Mouse (Mus musculus): Measurements from ENCODE around the gene Nusap1. TPM values are rescaled to one million over a fixed set of nuclear protein-coding genes. Genes with fewer than 3 reads are reported as not detected.
"Not testable (repeated sequence)": the region's sequence is repeated elsewhere in the genome, so short reads cannot be mapped to it uniquely, and the experiment has no call there.

The Nusap1 gene
- polyA plus RNA-seq, 1 experiment from 2014 or later, result 104 TPM

DNA sequence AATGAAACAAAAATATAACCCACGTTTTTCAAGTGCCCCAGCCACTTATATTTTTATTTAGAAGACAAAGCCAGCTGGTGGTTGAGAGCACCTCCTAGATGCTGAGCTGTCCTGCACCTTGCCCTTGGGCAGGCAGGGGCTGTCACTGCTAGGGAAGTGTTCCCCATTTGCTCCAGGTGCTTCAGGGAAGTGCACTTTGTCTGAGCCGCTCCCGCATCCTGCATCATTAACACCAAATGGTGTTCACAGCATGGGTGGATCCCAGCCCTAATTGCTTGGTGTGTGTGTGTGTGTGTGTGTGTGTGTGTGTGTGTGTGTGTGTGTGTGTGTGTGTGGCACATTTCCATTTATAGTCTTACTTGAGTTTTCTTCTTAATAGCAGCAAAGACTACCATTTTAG is 16.5 kb upstream of the Nusap1 start:
- DNase-seq (ENCODE audit: low spot score); H3K27me3 ChIP-seq (ENCODE audit: low read depth, poor library complexity, severe bottlenecking); H3K4me3 ChIP-seq; H3K27ac ChIP-seq (replicated peaks); H3K4me1 ChIP-seq; H3K9me3 ChIP-seq (replicated peaks): not testable (repeated sequence)
- WGBS, result 86% methylated on average over 3 of the region's 3 CpGs
- peaks cover 95% of the 10 kb centered on the region for H3K36me3 ChIP-seq

DNA sequence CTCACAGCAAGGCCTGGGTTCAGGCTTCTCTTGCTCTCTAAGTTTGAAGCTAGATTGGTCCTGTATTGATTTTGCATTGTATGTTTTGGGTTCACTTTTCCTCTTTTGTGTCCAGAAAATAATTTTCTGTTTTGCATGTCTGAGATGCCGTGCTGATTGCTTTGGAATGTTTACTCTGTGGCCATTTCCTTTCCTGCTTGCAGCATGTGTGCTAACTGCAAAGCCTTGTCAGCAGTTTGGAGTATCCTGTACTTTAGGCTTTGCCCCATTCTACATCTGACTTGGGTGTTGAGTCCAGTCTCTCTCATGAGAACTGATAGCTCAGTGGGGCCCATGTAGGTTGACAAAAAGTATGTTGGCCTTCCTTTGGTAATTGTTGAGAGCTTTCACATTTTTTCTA is 15.6 kb upstream of the Nusap1 start:
- WGBS, result 83% methylated on average over 1 of the region's 1 CpGs
- no peak for DNase-seq (ENCODE audit: low spot score)
- Histone ChIP-seq H3K4me3 (no peak overlapping the region), H3K27ac (replicated peaks) (no peak overlapping the region), H3K9me3 (replicated peaks) (no peaks in the 10 kb centered on the region), H3K27me3 (ENCODE audit: low read depth, poor library complexity, severe bottlenecking) (no peaks in the 10 kb centered on the region), H3K4me1 (no peaks in the 10 kb centered on the region), H3K36me3 (peaks cover 95% of the 10 kb centered on the region)

DNA sequence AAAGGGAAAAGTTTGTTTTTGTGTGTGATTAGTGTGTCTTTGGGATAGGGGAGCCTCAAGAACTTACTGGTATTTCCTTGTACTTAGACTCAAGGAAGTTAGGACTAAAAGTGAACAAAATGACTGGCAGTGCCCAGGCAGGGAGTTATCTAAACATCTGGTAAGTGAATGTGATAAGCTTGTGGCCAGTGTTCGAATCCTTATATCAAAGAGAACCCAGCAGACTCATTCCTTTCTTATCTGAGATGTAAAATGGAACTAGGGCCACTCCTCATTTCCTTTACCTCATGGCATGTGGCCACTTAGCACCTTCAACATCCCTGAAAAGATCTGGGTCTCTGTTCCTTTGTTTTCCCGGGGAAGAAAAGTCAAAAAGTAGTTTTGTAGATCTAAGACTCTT is 14.2 kb upstream of the Nusap1 start:
- H3K27ac ChIP-seq (replicated peaks), result no peak overlapping the region
- no peak for DNase-seq (ENCODE audit: low spot score)
- peaks cover 96% of the 10 kb centered on the region for H3K36me3 ChIP-seq
- no peaks in the 10 kb centered on the region for H3K9me3 ChIP-seq (replicated peaks)
- no peaks in the 10 kb centered on the region for H3K27me3 ChIP-seq (ENCODE audit: low read depth, poor library complexity, severe bottlenecking)
- H3K4me1 ChIP-seq, result no peaks in the 10 kb centered on the region
- 79% methylated on average over 2 of the region's 2 CpGs for WGBS
- H3K4me3 ChIP-seq, result no peak overlapping the region

DNA sequence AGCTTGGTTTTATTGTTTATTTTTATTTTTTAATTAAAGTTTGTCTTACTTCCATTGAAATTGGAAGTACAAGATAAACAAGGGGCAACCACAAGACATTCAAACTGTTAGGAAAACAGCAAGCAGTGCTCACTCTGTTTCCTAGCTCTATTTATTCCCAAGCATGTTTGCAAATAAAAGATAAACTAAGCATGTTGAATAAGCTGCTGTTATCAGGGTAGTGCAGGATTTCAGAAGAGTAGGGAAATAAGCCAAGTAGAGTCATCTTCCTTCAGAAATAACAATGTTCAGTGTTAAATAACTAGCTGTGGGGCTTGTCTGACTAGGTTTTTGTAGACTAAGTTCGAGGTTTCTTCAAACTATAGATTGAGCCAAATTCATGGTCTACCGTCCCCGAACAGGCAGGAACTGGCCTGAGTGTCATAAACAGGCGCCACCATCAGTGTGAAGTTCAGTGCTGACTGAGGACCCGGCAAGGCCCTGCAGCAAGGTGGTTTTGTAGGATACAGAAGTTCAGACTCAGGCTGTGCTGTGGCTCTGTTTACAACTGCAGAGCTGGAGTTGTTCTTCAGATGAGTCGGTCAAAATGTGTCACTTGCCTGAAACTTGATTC is 12.6 kb upstream of the Nusap1 start:
- no peak overlapping the region for H3K4me3 ChIP-seq
- H3K27ac ChIP-seq (replicated peaks), result no peak overlapping the region
- H3K36me3 ChIP-seq, result peaks cover 95% of the 10 kb centered on the region
- WGBS, result 91% methylated on average over 6 of the region's 6 CpGs
- no peaks in the 10 kb centered on the region for H3K4me1 ChIP-seq
- no peaks in the 10 kb centered on the region for H3K27me3 ChIP-seq (ENCODE audit: low read depth, poor library complexity, severe bottlenecking)
- no peaks in the 10 kb centered on the region for H3K9me3 ChIP-seq (replicated peaks)
- no peak for DNase-seq (ENCODE audit: low spot score)

DNA sequence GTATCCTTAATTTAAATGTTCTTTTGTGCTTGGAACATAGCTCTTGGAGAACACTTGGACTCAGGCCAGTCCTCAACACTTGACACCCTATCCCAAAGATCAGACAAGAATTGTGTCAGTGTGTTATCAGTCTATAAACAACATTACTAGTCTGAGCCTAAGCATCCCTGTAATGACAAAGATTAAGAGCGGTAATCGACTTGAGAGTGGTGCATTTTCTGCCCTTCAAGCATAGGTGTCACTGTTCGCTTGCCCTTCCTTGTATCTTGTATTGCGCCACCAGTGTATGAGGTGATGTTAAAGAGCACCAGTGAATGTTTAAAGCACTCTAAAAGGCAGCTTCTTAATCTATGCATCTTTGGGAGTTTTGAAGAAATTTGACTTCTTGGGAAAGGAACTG is 11.1 kb upstream of the Nusap1 start:
- no peak overlapping the region for H3K4me3 ChIP-seq
- H3K27me3 ChIP-seq (ENCODE audit: low read depth, poor library complexity, severe bottlenecking), result no peaks in the 10 kb centered on the region
- H3K4me1 ChIP-seq, result no peaks in the 10 kb centered on the region
- 95% methylated on average over 4 of the region's 4 CpGs for WGBS
- H3K36me3 ChIP-seq, result peaks cover 97% of the 10 kb centered on the region
- no peak for DNase-seq (ENCODE audit: low spot score)
- H3K27ac ChIP-seq (replicated peaks), result no peak overlapping the region
- H3K9me3 ChIP-seq (replicated peaks), result no peaks in the 10 kb centered on the region

DNA sequence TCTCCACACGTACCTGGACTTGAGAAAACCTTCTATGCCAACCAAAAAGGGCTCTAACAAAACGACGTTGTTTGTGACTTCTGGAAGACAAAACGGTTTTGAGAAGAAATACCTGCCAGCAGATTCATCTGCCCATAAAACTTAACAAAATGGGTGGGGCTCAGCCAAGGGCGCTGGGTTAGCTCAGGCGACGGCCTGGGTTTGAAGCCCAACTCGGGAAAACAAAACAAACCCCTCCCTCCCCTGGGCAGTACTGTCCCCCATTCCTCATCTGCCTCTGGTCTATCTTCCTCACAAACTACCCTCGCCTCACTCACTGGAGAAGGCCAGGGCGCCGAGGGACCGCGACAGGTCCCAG is 278 bp upstream of the Nusap1 start:
- Histone ChIP-seq H3K4me3 (peak overlapping the region; percentile 87), H3K36me3 (peaks cover 30% of the 10 kb centered on the region), H3K4me1 (peaks cover 40% of the 10 kb centered on the region), H3K9me3 (replicated peaks) (no peaks in the 10 kb centered on the region), H3K27ac (replicated peaks) (peak overlapping the region; percentile 94), H3K27me3 (ENCODE audit: low read depth, poor library complexity, severe bottlenecking) (no peaks in the 10 kb centered on the region)
- WGBS, result under 1% methylated on average over 13 of the region's 13 CpGs
- DNase-seq (ENCODE audit: low spot score), result no peak

DNA sequence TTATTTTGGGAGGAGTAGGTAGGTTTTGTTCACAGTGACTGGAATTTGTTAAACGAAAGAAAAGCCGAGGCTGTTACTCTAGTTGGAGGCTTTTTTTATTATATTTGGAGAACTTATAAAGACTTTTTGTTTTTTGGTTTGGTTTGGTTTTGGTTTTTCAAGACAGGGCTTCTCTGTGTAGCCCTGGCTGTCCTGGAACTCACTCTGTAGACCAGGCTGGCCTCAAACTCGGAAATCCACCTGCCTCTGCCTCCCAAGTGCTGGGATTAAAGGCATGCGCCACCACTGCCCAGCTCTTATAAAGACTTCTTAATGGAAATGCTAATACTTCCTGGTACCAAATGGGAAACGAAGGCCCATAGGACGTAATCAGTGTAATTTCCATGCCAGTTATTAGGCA is 904 bp downstream of the Nusap1 start:
- peaks cover 40% of the 10 kb centered on the region for H3K4me1 ChIP-seq
- H3K27me3 ChIP-seq (ENCODE audit: low read depth, poor library complexity, severe bottlenecking), result not testable (repeated sequence)
- peak overlapping the region; percentile 94 for H3K27ac ChIP-seq (replicated peaks)

DNA sequence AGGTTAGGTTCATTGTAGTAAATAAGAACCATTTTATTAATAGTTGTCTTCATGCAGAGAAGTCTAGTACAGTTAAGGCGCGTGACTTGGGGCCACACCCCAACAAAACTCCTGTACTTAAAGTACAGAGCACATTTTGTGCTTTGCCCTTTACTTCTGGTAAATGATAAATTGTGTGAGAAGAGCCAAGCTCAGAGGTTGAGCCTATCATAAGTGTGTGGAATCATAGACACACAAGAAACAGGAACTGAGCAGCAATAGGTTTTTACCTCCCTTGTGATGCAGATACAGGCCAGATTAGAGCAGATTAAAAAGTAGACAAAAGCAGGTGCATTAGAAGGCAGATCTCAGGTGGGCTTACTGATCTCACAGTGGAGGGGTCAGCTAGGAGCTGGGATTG is 3.2 kb downstream of the Nusap1 start:
- Histone ChIP-seq H3K9me3 (replicated peaks) (no peaks in the 10 kb centered on the region), H3K36me3 (peaks cover 42% of the 10 kb centered on the region), H3K4me1 (peaks cover 40% of the 10 kb centered on the region), H3K27ac (replicated peaks) (no peak overlapping the region), H3K4me3 (peak overlapping the region; percentile 28; the same call in 1 of the 2 replicates), H3K27me3 (ENCODE audit: low read depth, poor library complexity, severe bottlenecking) (no peaks in the 10 kb centered on the region)
- no peak for DNase-seq (ENCODE audit: low spot score)
- WGBS, result 100% methylated on average over 2 of the region's 2 CpGs

More for the DNA sequence above, 904 bp downstream of the Nusap1 start:
- not testable (repeated sequence) for H3K9me3 ChIP-seq (replicated peaks); DNase-seq (ENCODE audit: low spot score)
- Histone ChIP-seq H3K36me3 (peaks cover 29% of the 10 kb centered on the region), H3K4me3 (peak overlapping the region; percentile 87)
- 18% methylated on average over 6 of the region's 6 CpGs for WGBS

DNA sequence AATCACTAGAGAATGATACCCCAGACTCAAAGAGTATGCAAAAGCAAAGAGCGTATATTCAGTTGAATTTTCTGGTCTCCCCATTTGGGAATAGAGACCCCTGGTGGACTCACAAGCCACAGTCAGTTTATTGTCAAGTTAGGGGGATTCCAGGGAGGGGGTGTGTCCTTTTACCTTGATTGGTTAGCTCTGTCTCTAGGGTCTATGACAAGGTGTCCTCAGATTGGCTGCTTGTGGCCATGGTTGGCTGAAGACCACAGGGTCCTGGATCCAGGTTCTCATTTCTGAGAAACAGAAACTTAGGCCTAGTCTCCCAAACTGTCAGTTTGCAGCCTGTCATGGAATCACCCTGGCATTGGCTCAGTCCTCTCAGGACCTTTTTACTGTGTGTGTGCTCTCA is 18.7 kb downstream of the Nusap1 start:
- Histone ChIP-seq H3K9me3 (replicated peaks) (no peaks in the 10 kb centered on the region), H3K4me3 (no peak overlapping the region), H3K36me3 (peaks cover 100% of the 10 kb centered on the region), H3K27me3 (ENCODE audit: low read depth, poor library complexity, severe bottlenecking) (no peaks in the 10 kb centered on the region), H3K27ac (replicated peaks) (no peak overlapping the region), H3K4me1 (no peaks in the 10 kb centered on the region)
- 85% methylated on average over 1 of the region's 1 CpGs for WGBS
- no peak for DNase-seq (ENCODE audit: low spot score)

DNA sequence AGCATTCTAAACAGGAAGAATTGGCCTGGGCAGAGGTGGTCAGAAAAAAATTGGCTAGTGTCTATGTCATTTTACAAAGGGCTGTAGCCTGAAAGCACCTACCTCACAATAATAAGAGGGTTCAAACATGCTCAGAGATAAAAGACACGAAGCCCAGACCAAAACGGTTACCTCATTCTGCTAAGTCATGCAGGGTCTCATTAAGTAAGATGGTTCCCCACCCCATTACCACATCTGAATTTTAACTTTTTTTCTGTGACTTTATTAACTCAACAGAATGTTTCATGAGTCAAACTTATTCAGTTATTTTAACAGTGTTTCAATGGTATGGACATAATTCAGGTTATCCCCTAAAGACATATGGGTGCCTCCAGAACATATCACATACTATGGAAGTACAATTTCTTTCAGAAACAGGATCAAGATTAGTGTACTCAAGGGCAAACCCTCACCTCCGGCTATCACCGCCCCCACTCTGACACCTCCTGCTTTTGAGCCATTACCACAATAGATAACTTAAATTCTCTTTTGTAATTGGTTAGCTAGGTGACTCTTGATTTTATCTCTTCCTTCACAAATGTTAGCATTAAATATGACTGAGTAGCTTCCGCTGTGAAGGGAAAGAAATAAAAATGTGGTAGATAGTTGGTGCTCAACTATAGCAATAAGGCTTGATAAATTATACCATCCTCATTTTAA is 23.3 kb downstream of the Nusap1 start:
- Histone ChIP-seq H3K27me3 (ENCODE audit: low read depth, poor library complexity, severe bottlenecking) (no peaks in the 10 kb centered on the region), H3K9me3 (replicated peaks) (no peaks in the 10 kb centered on the region), H3K36me3 (peaks cover 99% of the 10 kb centered on the region), H3K4me1 (no peaks in the 10 kb centered on the region), H3K4me3 (no peak overlapping the region), H3K27ac (replicated peaks) (no peak overlapping the region)
- no peak for DNase-seq (ENCODE audit: low spot score)
- 98% methylated on average over 5 of the region's 5 CpGs for WGBS

DNA sequence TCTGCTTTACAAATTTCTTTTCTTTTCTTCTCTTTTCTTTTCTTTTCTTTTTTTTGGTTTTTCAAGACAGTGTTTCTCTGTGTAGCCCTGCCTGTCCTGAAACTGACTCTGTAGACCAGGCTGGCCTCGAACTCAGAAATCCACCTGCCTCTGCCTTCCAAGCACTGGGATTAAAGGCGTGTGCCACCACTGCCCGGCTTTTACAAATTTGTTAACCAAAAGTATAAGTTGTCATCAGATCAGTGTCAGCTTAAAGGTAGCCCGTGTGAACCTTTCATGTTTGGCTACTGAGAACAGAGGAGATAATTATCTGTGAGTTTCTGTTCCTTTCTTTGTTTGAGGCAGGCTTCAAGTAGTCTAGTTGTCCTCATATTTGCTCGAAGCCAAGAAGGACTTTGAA is 26.2 kb downstream of the Nusap1 start:
- H3K27ac ChIP-seq (replicated peaks), result no peak overlapping the region
- no peaks in the 10 kb centered on the region for H3K4me1 ChIP-seq
- 93% methylated on average over 5 of the region's 5 CpGs for WGBS
- no peak overlapping the region for H3K4me3 ChIP-seq
- H3K9me3 ChIP-seq (replicated peaks), result no peaks in the 10 kb centered on the region
- peaks cover 99% of the 10 kb centered on the region for H3K36me3 ChIP-seq
- H3K27me3 ChIP-seq (ENCODE audit: low read depth, poor library complexity, severe bottlenecking), result no peaks in the 10 kb centered on the region
- no peak for DNase-seq (ENCODE audit: low spot score)

DNA sequence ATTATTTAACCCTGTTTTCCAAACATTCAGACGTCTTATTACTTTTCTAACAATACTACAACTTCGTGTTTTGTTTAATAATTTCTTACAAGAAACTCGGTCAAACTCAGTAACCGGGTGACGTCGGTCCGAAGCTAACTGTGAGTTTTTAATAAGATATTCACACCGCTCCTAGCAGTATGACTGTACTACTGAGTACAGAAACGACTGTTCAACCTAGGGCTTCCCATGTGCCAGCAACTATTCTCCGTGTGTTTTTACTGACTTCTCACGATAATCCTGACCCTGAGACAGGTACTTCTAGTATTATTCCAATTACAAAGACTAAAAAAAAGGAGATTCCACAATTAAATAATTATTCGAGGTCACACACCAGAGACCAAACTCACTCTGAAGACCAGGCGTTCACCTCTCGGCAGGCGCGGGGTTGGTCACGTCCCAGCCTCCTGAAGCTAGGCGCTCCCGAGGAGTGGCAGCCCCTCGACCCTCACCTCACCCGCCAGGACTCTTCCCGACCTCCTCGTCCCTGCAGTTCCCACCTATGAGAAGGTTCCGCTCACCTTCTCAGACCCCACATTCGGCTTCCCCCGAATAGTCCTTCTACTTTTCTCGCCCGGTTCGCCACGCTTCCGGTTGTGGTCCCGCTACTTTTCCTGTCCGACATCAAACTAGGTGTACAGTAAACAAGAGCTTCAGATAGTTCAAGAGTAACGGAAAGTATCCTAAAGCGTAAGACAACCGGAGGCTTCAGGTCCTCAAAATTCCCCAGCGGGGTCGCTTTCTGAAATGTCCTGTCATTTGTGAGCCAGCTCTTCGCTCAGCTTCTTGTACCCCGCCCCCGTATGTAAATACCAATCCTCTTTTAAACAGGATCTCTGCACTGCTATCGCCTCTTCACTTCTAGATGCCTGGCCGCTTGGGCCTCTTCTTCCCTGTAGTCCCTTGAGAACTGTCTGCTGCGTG is 44.4 kb downstream of the Nusap1 start, which contains the start of gene Ndufaf1:
TSS of gene Ndufaf1 (minus strand) at position 608 of the 963 bp plus-strand sequence.
- 2% methylated on average over 44 of the region's 44 CpGs for WGBS
- H3K36me3 ChIP-seq, result peaks cover 25% of the 10 kb centered on the region
- H3K4me1 ChIP-seq, result peaks cover 14% of the 10 kb centered on the region
- peak; percentile 74 for DNase-seq (ENCODE audit: low spot score)
- H3K27ac ChIP-seq (replicated peaks), result peak within 1 kb of the TSS; percentile 81
- peak within 1 kb of the TSS; percentile 87 for H3K4me3 ChIP-seq
- H3K9me3 ChIP-seq (replicated peaks), result no peaks in the 10 kb centered on the region
- no peaks in the 10 kb centered on the region for H3K27me3 ChIP-seq (ENCODE audit: low read depth, poor library complexity, severe bottlenecking)

DNA sequence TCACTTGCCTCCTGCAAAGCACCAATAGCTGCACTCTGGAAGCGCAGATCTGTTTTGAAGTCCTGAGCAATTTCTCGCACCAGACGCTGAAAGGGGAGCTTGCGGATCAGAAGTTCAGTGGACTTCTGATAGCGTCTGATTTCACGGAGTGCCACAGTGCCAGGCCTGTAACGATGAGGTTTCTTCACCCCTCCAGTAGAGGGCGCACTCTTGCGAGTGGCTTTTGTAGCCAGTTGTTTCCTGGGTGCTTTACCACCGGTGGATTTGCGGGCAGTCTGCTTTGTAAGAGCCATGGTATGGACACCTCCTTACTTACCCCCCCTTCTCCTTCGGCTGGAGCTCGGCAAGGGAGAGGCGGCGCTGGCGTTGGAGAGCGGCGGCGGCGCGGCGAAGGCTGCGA is 47.6 kb downstream of the Nusap1 start:
- not testable (repeated sequence) for H3K36me3 ChIP-seq; H3K4me3 ChIP-seq; DNase-seq (ENCODE audit: low spot score); H3K9me3 ChIP-seq (replicated peaks); H3K27ac ChIP-seq (replicated peaks); H3K27me3 ChIP-seq (ENCODE audit: low read depth, poor library complexity, severe bottlenecking)
- peaks cover 14% of the 10 kb centered on the region for H3K4me1 ChIP-seq
- 73% methylated on average over 22 of the region's 23 CpGs for WGBS

Data from midbrain, embryonic 10.5 days (tissue).